Comparison of ENCODE assay signal across 8 mouse cellular contexts in the genomic region with DNA sequence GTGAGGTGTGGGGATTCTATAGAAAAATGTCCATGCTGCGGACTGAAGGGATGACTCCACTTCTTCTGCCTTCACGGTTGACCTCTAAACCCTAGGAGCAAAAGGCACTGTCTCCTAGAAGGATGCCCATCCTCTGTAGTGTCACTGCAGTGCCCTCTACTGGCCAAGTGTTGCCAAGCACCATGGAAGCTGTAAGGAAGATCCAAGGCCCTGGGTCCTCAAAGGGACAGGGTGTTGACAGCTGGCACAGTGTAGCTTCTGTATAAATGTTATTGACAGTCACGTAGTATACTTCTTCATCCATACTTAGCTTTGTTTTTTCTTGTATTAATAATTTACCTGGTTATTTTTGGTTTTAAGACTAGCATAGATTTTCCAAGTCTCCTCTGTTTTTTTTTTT.
DNase-seq lines count a peak whose midpoint lies in the region; ATAC-seq and TF ChIP-seq lines count a peak whose summit lies in the region.

No protein-coding gene starts in this region.

- H3K4me3 ChIP-seq in heart, embryonic 11.5 days (ENCODE audit: low read depth, low read length) = no peak overlapping the region
- H3K4me3 ChIP-seq in cortical plate, adult 2 months (ENCODE audit: insufficient read depth, low read length) = no peak overlapping the region
- no peak overlapping the region for H3K4me3 ChIP-seq in limb, embryonic 10.5 days

- TF ChIP-seq CTCF in cortical plate, adult 2 months (IDR thresholded peaks at IDR 0.05; ENCODE audit: extremely low read depth, insufficient read depth, low read length) = peak; percentile 93

- TF ChIP-seq POLR2A in cortical plate, adult 2 months (IDR thresholded peaks at IDR 0.05; ENCODE audit: extremely low read depth, insufficient read depth, low read length) = no peak

- H3K27me3 ChIP-seq in heart, embryonic 11.5 days (ENCODE audit: control insufficient read depth, insufficient read depth, low read length) = no peaks in the 10 kb centered on the region
- H3K27me3 ChIP-seq in limb, embryonic 10.5 days (ENCODE audit: low read depth, poor library complexity, severe bottlenecking) = no peaks in the 10 kb centered on the region
- H3K27me3 ChIP-seq in splenic B cell, adult 2 months (ENCODE audit: control insufficient read depth, insufficient read depth, low read length, poor library complexity, severe bottlenecking) = no peaks in the 10 kb centered on the region

- peak; percentile 72 to 93 for DNase-seq in heart, adult 18-20 months
- peak; percentile 50 for DNase-seq in gastrocnemius, postnatal 25 days
- DNase-seq in kidney, adult 18-20 months = peak; percentile 86
- peak; percentile 81 for DNase-seq in limb, embryonic 10.5 days (ENCODE audit: low spot score)
- peak; percentile 50 to 74 for DNase-seq in monocyte, adult 2 months (ENCODE audit: low read depth in 1 of 2, low spot score in 2 of 2)
- peak; percentile 88 for DNase-seq in splenic B cell, adult 2 months (ENCODE audit: low read depth, low spot score)

- H3K36me3 ChIP-seq in heart, embryonic 11.5 days (ENCODE audit: control insufficient read depth, insufficient read depth, low read length) = no peaks in the 10 kb centered on the region
- H3K36me3 ChIP-seq in limb, embryonic 10.5 days = no peaks in the 10 kb centered on the region
- no peaks in the 10 kb centered on the region for H3K36me3 ChIP-seq in splenic B cell, adult 2 months (ENCODE audit: control insufficient read depth, insufficient read depth, low read length, poor library complexity, severe bottlenecking)

- H3K4me2 ChIP-seq in heart, embryonic 11.5 days = no peak overlapping the region

- no peaks in the 10 kb centered on the region for H3K4me1 ChIP-seq in heart, embryonic 11.5 days (ENCODE audit: control insufficient read depth, insufficient read depth, low read length)
- H3K4me1 ChIP-seq in cortical plate, adult 2 months (ENCODE audit: control insufficient read depth, insufficient read depth, low read length) = no peaks in the 10 kb centered on the region
- H3K4me1 ChIP-seq in limb, embryonic 10.5 days = peaks cover 6% of the 10 kb centered on the region

- no peak for ATAC-seq in heart, embryonic 11.5 days (replicated peaks; ENCODE audit: insufficient number of reproducible peaks, low FRiP score, low TSS enrichment)

- H3K27ac ChIP-seq in heart, embryonic 11.5 days (ENCODE audit: low read depth, low read length) = no peak overlapping the region
- H3K27ac ChIP-seq in cortical plate, adult 2 months (ENCODE audit: insufficient read depth, low read length) = no peak overlapping the region
- H3K27ac ChIP-seq in limb, embryonic 10.5 days = no peak overlapping the region

- WGBS in heart, embryonic 11.5 days (ENCODE audit: insufficient replicate concordance) = 15% methylated on average over 3 of the region's 3 CpGs
- WGBS in limb, embryonic 10.5 days = 16% methylated on average over 3 of the region's 3 CpGs

- no peak overlapping the region for H3K9ac ChIP-seq in heart, embryonic 11.5 days (ENCODE audit: low read depth, low read length)

- no peaks in the 10 kb centered on the region for H3K9me3 ChIP-seq in heart, embryonic 11.5 days (replicated peaks; ENCODE audit: control insufficient read depth, low read length)
- no peaks in the 10 kb centered on the region for H3K9me3 ChIP-seq in limb, embryonic 10.5 days (replicated peaks)
